Mouse (Mus musculus) myocyte (in vitro differentiated cells): ENCODE data around the gene Usp16.

Source experiments
- CEBPB ChIP-seq: IDR thresholded peaks from 2 replicates; pipeline ENCODE4 v1.6.1; 2011; ENCODE audit warnings: mild to moderate bottlenecking, moderate library complexity; ENCODE audit not compliant: poor library complexity, insufficient read depth, severe bottlenecking
- E2F4 ChIP-seq: IDR thresholded peaks from one replicate; pipeline ENCODE4 v1.6.1; 2011; ENCODE audit warnings: mild to moderate bottlenecking, control low read depth, moderate library complexity; ENCODE audit not compliant: insufficient read depth
- MAX ChIP-seq: IDR thresholded peaks from one replicate; pipeline ENCODE4 v1.6.1; 2011; ENCODE audit warnings: low read depth, mild to moderate bottlenecking, control low read depth
- MYOD1 ChIP-seq, 3 experiments: IDR thresholded peaks; one replicate each; pipeline ENCODE4 v1.6.1; 2011; ENCODE audit warnings: control low read depth in 2 of 3, low read depth in 2 of 3, mild to moderate bottlenecking in 2 of 3, moderate library complexity in 1 of 3; ENCODE audit not compliant: insufficient read length in 2 of 3, control insufficient read depth in 1 of 3
- MYOG ChIP-seq, 3 experiments: IDR thresholded peaks; one replicate each; pipeline ENCODE4 v1.6.1; 2011; ENCODE audit warnings: control low read depth in 2 of 3, low read depth in 2 of 3, mild to moderate bottlenecking in 2 of 3; ENCODE audit not compliant: insufficient read length in 2 of 3, control insufficient read depth in 1 of 3, insufficient read depth in 1 of 3
- POLR2A ChIP-seq: IDR thresholded peaks from one replicate; pipeline ENCODE4 v1.6.1; 2011; ENCODE audit warnings: low read depth, mild to moderate bottlenecking, control low read depth, moderate library complexity; ENCODE audit not compliant: insufficient read length
- POLR2AphosphoS2 ChIP-seq: IDR thresholded peaks from one replicate; pipeline ENCODE4 v1.6.1; 2011; ENCODE audit warnings: low read depth, control low read depth; ENCODE audit not compliant: insufficient read length
- REST ChIP-seq: IDR thresholded peaks from one replicate; pipeline ENCODE4 v1.6.1; 2011; ENCODE audit warnings: mild to moderate bottlenecking, control low read depth, moderate library complexity; ENCODE audit not compliant: insufficient read depth, insufficient read length
- SRF ChIP-seq: IDR thresholded peaks from one replicate; pipeline ENCODE4 v1.6.1; 2011; ENCODE audit warnings: low read depth; ENCODE audit not compliant: control insufficient read depth, insufficient read length
- TCF12 ChIP-seq: IDR thresholded peaks from one replicate; pipeline ENCODE4 v1.6.1; 2011; ENCODE audit warnings: mild to moderate bottlenecking, control low read depth; ENCODE audit not compliant: poor library complexity, insufficient read depth, severe bottlenecking
- TCF3 ChIP-seq: IDR thresholded peaks from one replicate; pipeline ENCODE4 v1.6.1; 2011; ENCODE audit warnings: low read depth, control low read depth; ENCODE audit not compliant: insufficient read length
- USF1 ChIP-seq: IDR thresholded peaks from one replicate; pipeline ENCODE4 v1.6.1; 2011; ENCODE audit warnings: low read depth, mild to moderate bottlenecking, control low read depth, moderate library complexity

DNA sequence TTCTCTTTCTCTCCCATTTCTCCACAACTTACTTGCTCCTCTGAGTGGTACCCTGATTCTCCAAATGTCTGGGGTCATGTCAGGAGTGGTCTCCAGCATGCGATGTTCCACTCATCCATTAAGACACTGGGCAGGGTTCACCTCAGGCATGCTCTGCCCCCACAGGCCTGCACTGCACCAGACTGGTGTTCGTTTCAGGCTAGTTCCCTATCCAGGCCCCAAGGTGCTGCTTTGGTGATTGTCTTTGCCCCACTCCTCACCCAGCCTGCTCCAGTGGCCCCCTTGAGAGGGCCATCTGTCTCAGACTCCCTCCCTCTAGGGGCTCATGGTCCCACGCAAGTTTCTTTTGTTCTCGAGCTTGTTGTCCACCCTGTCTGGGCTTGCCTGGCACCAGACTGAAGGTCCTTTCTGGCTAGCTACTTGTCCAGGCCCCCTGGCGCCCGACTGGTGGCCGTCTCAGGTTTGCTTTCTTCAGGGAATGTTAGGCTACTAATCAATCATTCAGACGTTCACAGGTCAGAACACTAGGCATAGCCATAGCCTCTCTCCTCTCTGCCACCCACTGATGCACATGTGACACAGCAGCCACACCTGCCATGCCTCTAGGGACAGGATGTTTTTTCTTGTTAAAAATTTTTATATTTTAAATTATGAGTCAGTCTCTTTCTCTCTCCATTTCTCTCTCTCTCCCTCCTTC lies 73.2 kb downstream of the Usp16 start:
- TF ChIP-seq POLR2A (no peak), TCF12 (no peak), MYOG (IDR thresholded peaks at IDR 0.05; ENCODE audit: control insufficient read depth in 1 of 3, insufficient read depth in 1 of 3, insufficient read length in 2 of 3, low read depth in 2 of 3) (no peak), USF1 (no peak), POLR2AphosphoS2 (no peak), E2F4 (no peak), TCF3 (no peak), CEBPB (no peak), MAX (no peak), MYOD1 (IDR thresholded peaks at IDR 0.05; ENCODE audit: control insufficient read depth in 1 of 3, insufficient read length in 2 of 3, low read depth in 2 of 3) (no peak), SRF (no peak), REST (no peak)
